Mouse (Mus musculus) embryonic facial prominence, embryonic 13.5 days (tissue): ENCODE data around the gene Nebl. TPM values are rescaled to one million over a fixed set of nuclear protein-coding genes. Genes with fewer than 3 reads are reported as not detected.

Source experiments
- ATAC-seq: fragments of 200-750 bp; cut with Nextera tagmentation; 2 replicates; pipeline ENCODE4 v1.8.0; 2017; ENCODE audit warnings: low read depth; ENCODE audit not compliant: insufficient number of reproducible peaks, insufficient read depth, low FRiP score, low TSS enrichment
- H3K27ac ChIP-seq: fragments of 300-500 bp; sonication (generic); 2 replicates; pipeline ENCODE4 v1.5.1; 2015; ENCODE audit warnings: moderate library complexity, mild to moderate bottlenecking, inconsistent platforms
- H3K27me3 ChIP-seq: fragments of 300-500 bp; sonication (generic); 2 replicates; pipeline ENCODE4 v1.6.1; 2015; ENCODE audit warnings: mild to moderate bottlenecking, inconsistent platforms
- H3K36me3 ChIP-seq: fragments of 300-500 bp; sonication (generic); 2 replicates; pipeline ENCODE4 v1.6.1; 2015; ENCODE audit warnings: mild to moderate bottlenecking, inconsistent platforms
- H3K4me1 ChIP-seq: fragments of 300-500 bp; sonication (generic); 2 replicates; pipeline ENCODE4 v1.6.1; 2015; ENCODE audit warnings: inconsistent platforms
- H3K4me2 ChIP-seq: fragments of 300-500 bp; sonication (generic); 2 replicates; pipeline ENCODE4 v1.6.1; 2015; ENCODE audit warnings: moderate library complexity, mild to moderate bottlenecking, inconsistent platforms
- H3K4me3 ChIP-seq: fragments of 300-500 bp; sonication (generic); 2 replicates; pipeline ENCODE4 v1.5.1; 2015; ENCODE audit warnings: mild to moderate bottlenecking, inconsistent platforms
- H3K9ac ChIP-seq: fragments of 300-500 bp; sonication (generic); 2 replicates; pipeline ENCODE4 v1.6.1; 2015; ENCODE audit warnings: mild to moderate bottlenecking, inconsistent platforms
- H3K9me3 ChIP-seq: fragments of 300-500 bp; sonication (generic); 2 replicates; pipeline ENCODE4 v1.6.1; 2016; ENCODE audit warnings: inconsistent platforms
- WGBS: fragments of 180-500 bp; shearing (Covaris S2); methylation state at CpG from one replicate; pipeline ENCODE4 v1.1.7; 2015; ENCODE audit warnings: mixed read lengths; 5-methylcytosine and 5-hydroxymethylcytosine counted together
- polyA plus RNA-seq: library from polyadenylated mRNA; unstranded; fragments of >200 nt; fragmentation: Nextera tagmentation; extraction: Ambion mirVana; gene quantifications from 2 replicates; pipeline ENCODE4 v1.2.1, GENCODE M21; 2015

Nebl gene
- polyA plus RNA-seq, 1 experiment from 2014 or later: 16.2 TPM

- no peak overlapping the region for H3K4me2 ChIP-seq
- H3K27ac ChIP-seq: no peak overlapping the region
- no peak for ATAC-seq
- peaks cover 3% of the 10 kb centered on the region; the same call in 1 of the 2 replicates for H3K27me3 ChIP-seq
- H3K4me1 ChIP-seq: no peaks in the 10 kb centered on the region
- H3K4me3 ChIP-seq: no peak overlapping the region
- H3K9ac ChIP-seq: no peak overlapping the region
- 70% methylated on average over 3 of the region's 3 CpGs for WGBS
- no peaks in the 10 kb centered on the region for H3K36me3 ChIP-seq
- no peaks in the 10 kb centered on the region for H3K9me3 ChIP-seq
Observed at GRCm38 (mm10) chr2:17610259-17610658, 121.0 kb downstream of the Nebl start.

GRCm38 (mm10) chr2:17603573-17603972, 127.7 kb downstream of the Nebl start:
- WGBS: 67% methylated on average over 4 of the region's 4 CpGs
- ATAC-seq: no peak
- Histone ChIP-seq H3K4me2 (no peak overlapping the region), H3K27ac (no peak overlapping the region), H3K4me3 (no peak overlapping the region), H3K9me3 (no peaks in the 10 kb centered on the region), H3K36me3 (no peaks in the 10 kb centered on the region), H3K9ac (no peak overlapping the region), H3K27me3 (peaks cover 3% of the 10 kb centered on the region; the same call in 1 of the 2 replicates), H3K4me1 (no peaks in the 10 kb centered on the region)

DNA sequence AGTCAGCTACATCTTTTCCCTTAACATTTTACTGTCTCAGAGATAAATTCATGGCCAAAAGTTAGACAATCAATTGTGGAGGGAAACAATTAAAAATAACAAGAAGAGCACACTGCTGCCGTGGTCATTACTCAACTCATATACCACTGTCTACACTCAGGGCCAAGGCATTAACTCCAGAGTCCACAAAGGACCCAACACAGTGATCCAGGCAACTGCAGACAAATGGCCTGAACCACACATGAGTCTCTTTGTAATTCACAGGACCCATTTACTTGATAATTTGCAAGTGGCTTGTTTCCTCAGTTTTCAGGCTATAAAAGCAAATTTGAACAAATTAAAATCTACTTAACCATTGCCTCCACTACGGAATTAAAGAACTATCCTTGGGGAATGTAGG, 130.6 kb downstream of the Nebl start:
- no peak overlapping the region for H3K4me2 ChIP-seq
- ATAC-seq: no peak
- 71% methylated on average over 2 of the region's 2 CpGs for WGBS

DNA sequence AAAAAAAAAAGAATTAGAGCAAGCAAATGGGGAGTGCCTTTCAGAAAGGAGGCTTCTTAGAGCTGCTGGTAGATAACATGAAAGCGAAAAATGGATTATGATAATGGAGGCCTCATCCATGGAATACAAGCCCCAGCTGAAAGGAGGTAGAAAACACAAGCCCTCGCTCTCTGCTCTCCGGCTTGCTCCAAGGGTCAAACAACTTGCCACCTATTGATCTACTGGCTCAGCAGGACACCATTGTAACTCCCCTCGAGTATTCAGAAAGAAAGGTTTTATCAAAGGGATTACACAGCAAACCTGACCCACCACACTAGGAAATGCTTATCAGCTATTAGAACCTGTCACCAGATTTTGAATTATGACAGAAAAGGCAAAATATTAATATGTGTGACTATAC, 131.4 kb downstream of the Nebl start:
- H3K27me3 ChIP-seq: no peaks in the 10 kb centered on the region
- no peaks in the 10 kb centered on the region for H3K9me3 ChIP-seq
- H3K4me3 ChIP-seq: no peak overlapping the region
- 72% methylated on average over 4 of the region's 4 CpGs for WGBS
- H3K9ac ChIP-seq: no peak overlapping the region
- H3K36me3 ChIP-seq: no peaks in the 10 kb centered on the region
- no peak for ATAC-seq
- no peak overlapping the region for H3K27ac ChIP-seq
- no peaks in the 10 kb centered on the region for H3K4me1 ChIP-seq
- H3K4me2 ChIP-seq: no peak overlapping the region

More for the DNA sequence above, 130.6 kb downstream of the Nebl start:
- no peak overlapping the region for H3K4me3 ChIP-seq
- H3K4me1 ChIP-seq: no peaks in the 10 kb centered on the region
- no peak overlapping the region for H3K27ac ChIP-seq
- H3K9me3 ChIP-seq: no peaks in the 10 kb centered on the region
- no peaks in the 10 kb centered on the region for H3K27me3 ChIP-seq
- H3K36me3 ChIP-seq: no peaks in the 10 kb centered on the region
- H3K9ac ChIP-seq: no peak overlapping the region

DNA sequence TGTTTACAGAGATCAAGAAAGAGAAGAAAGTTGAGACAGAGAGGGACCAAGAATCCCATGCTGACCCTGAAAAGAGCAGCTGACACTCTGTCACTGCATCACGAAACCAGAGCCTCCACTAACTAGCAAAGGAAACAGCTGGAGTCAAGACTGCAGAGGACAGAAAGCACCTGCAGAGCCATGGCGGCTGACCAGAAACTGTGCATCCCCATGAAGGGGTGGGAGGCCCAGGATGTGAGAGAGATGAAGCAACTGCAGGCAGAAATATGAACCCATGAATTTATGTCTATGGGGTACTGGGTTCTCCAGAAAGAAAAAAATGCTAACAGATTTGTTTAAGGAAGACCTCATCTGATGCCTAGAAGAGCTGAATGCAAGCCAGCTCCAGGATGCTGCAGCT, 133.3 kb downstream of the Nebl start:
- Histone ChIP-seq H3K9ac (no peak overlapping the region), H3K27ac (no peak overlapping the region), H3K27me3 (no peaks in the 10 kb centered on the region), H3K9me3 (no peaks in the 10 kb centered on the region), H3K36me3 (no peaks in the 10 kb centered on the region), H3K4me3 (no peak overlapping the region), H3K4me2 (no peak overlapping the region), H3K4me1 (no peaks in the 10 kb centered on the region)
- 41% methylated on average over 2 of the region's 2 CpGs for WGBS
- ATAC-seq: no peak

GRCm38 (mm10) chr2:17589669-17590068, 141.6 kb downstream of the Nebl start:
- H3K4me2 ChIP-seq: no peak overlapping the region
- 89% methylated on average over 3 of the region's 3 CpGs for WGBS
- H3K27ac ChIP-seq: no peak overlapping the region
- no peaks in the 10 kb centered on the region for H3K4me1 ChIP-seq
- H3K27me3 ChIP-seq: no peaks in the 10 kb centered on the region
- no peaks in the 10 kb centered on the region for H3K9me3 ChIP-seq
- no peak overlapping the region for H3K4me3 ChIP-seq
- ATAC-seq: no peak
- no peaks in the 10 kb centered on the region for H3K36me3 ChIP-seq
- no peak overlapping the region for H3K9ac ChIP-seq

- Histone ChIP-seq H3K27ac (no peak overlapping the region), H3K9ac (no peak overlapping the region), H3K27me3 (no peaks in the 10 kb centered on the region), H3K9me3 (no peaks in the 10 kb centered on the region), H3K36me3 (no peaks in the 10 kb centered on the region), H3K4me2 (no peak overlapping the region), H3K4me1 (no peaks in the 10 kb centered on the region), H3K4me3 (no peak overlapping the region)
- 87% methylated on average over 6 of the region's 6 CpGs for WGBS
- ATAC-seq: no peak
Observed at GRCm38 (mm10) chr2:17585329-17585992, 145.8 kb downstream of the Nebl start.

- Histone ChIP-seq H3K4me2 (no peak overlapping the region), H3K9me3 (peaks cover 4% of the 10 kb centered on the region; the same call in 1 of the 2 replicates), H3K4me1 (no peaks in the 10 kb centered on the region), H3K9ac (no peak overlapping the region), H3K27me3 (no peaks in the 10 kb centered on the region), H3K36me3 (no peaks in the 10 kb centered on the region), H3K4me3 (no peak overlapping the region), H3K27ac (no peak overlapping the region)
- ATAC-seq: no peak
- WGBS: 66% methylated on average over 3 of the region's 3 CpGs
Observed at GRCm38 (mm10) chr2:17575648-17576047, 155.6 kb downstream of the Nebl start.

- H3K27me3 ChIP-seq: no peaks in the 10 kb centered on the region
- 65% methylated on average over 2 of the region's 2 CpGs for WGBS
Observed at GRCm38 (mm10) chr2:17571716-17572115, 159.5 kb downstream of the Nebl start.

DNA sequence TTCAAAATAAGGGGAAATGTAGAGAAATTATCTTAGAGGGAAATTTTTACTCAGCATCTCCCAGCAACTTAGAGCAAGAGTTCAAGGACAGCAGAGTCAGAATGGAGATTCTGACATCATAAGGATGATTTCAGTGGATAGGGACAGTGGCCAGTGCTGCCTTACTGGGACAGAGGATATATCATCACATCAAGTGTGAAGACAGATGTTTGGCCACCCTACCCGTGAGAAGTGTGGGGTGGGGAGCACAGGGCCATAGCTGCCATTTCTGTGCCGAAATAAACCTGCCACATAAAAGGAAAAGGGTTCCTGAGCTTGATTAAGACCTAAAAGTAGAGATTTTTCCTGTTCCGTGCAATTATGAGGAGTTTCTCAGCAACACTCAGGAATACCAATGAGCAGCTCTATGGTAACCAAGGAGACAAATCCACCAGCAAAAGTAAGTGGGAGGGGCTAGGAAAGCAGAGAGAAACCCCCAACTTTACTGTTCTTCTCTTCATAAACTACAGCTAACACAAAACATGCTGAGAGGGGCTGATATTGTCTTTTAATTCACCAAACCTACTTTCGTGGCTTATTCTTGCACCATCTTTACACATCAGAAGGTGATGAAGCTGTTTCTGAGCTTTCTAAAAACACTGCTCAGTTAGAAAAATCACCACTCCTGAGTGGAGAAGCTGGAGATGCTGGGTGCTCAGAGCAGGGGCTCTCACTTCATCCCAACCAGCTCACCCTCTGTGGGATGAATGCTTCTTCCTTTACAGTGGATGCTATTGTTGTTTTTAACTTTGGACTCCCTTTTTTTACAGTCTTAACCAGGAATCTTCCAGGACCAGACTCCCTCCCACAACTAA, 172.1 kb downstream of the Nebl start:
- 70% methylated on average over 4 of the region's 4 CpGs for WGBS
- H3K27me3 ChIP-seq: no peaks in the 10 kb centered on the region
- no peak overlapping the region for H3K4me3 ChIP-seq
- no peak for ATAC-seq
- no peaks in the 10 kb centered on the region for H3K9me3 ChIP-seq
- no peaks in the 10 kb centered on the region for H3K36me3 ChIP-seq
- no peak overlapping the region for H3K27ac ChIP-seq
- H3K9ac ChIP-seq: no peak overlapping the region
- no peaks in the 10 kb centered on the region for H3K4me1 ChIP-seq
- no peak overlapping the region for H3K4me2 ChIP-seq

More at GRCm38 (mm10) chr2:17571716-17572115, 159.5 kb downstream of the Nebl start:
- no peak overlapping the region for H3K4me2 ChIP-seq
- no peaks in the 10 kb centered on the region for H3K9me3 ChIP-seq
- H3K36me3 ChIP-seq: no peaks in the 10 kb centered on the region
- H3K9ac ChIP-seq: no peak overlapping the region
- ATAC-seq: no peak
- H3K4me1 ChIP-seq: no peaks in the 10 kb centered on the region
- no peak overlapping the region for H3K27ac ChIP-seq
- H3K4me3 ChIP-seq: no peak overlapping the region

- Histone ChIP-seq H3K4me1 (no peaks in the 10 kb centered on the region), H3K4me3 (no peak overlapping the region), H3K9me3 (no peaks in the 10 kb centered on the region), H3K4me2 (no peak overlapping the region), H3K9ac (no peak overlapping the region), H3K27me3 (0 out of 2 replicates have a peak, but pooled peaks cover 4% of the 10 kb centered on the region), H3K36me3 (no peaks in the 10 kb centered on the region), H3K27ac (no peak overlapping the region)
- WGBS: 56% methylated on average over 4 of the region's 4 CpGs
- ATAC-seq: no peak
Observed at GRCm38 (mm10) chr2:17549895-17550558, 181.2 kb downstream of the Nebl start.
